In genomic region chr1:155973719-155974379, GRCm38 (mm10) we compare ENCODE assay signal across 8 mouse cellular contexts. TPM values are rescaled to one million over a fixed set of nuclear protein-coding genes. Genes with fewer than 3 reads are reported as not detected.
DNase-seq lines count a peak whose midpoint lies in the region; ATAC-seq lines count a peak whose summit lies in the region.

No protein-coding gene starts in this region.

- H3K9me3 ChIP-seq in hindbrain, embryonic 13.5 days: no peaks in the 10 kb centered on the region
- H3K9me3 ChIP-seq in liver, embryonic 12.5 days (replicated peaks): no peaks in the 10 kb centered on the region
- no peaks in the 10 kb centered on the region for H3K9me3 ChIP-seq in neural tube, embryonic 14.5 days (ENCODE audit: control insufficient read depth, low read length)

- H3K27ac ChIP-seq in hindbrain, embryonic 13.5 days: peak overlapping the region; percentile 98
- H3K27ac ChIP-seq in liver, embryonic 12.5 days: peak overlapping the region; percentile 98
- peak overlapping the region; percentile 90 for H3K27ac ChIP-seq in neural tube, embryonic 14.5 days (ENCODE audit: low read depth, low read length)

- H3K4me2 ChIP-seq in hindbrain, embryonic 13.5 days: peak overlapping the region; percentile 62
- peak overlapping the region; percentile 76 for H3K4me2 ChIP-seq in liver, embryonic 12.5 days
- H3K4me2 ChIP-seq in neural tube, embryonic 14.5 days (ENCODE audit: low read depth, low read length): peak overlapping the region; percentile 75

- WGBS in hindbrain, embryonic 13.5 days: 11% methylated on average over 19 of the region's 19 CpGs
- WGBS in liver, embryonic 12.5 days (ENCODE audit: insufficient replicate concordance): 5% methylated on average over 19 of the region's 19 CpGs
- 7% methylated on average over 19 of the region's 19 CpGs for WGBS in neural tube, embryonic 14.5 days

- H3K27me3 ChIP-seq in hindbrain, embryonic 13.5 days: no peaks in the 10 kb centered on the region
- H3K27me3 ChIP-seq in liver, embryonic 12.5 days (replicated peaks): no peaks in the 10 kb centered on the region
- no peaks in the 10 kb centered on the region for H3K27me3 ChIP-seq in neural tube, embryonic 14.5 days (ENCODE audit: control insufficient read depth, insufficient read depth, low read length)

- H3K4me3 ChIP-seq in hindbrain, embryonic 13.5 days: peak overlapping the region; percentile 99
- peak overlapping the region; percentile 99 for H3K4me3 ChIP-seq in liver, embryonic 12.5 days
- peak overlapping the region; percentile 98 for H3K4me3 ChIP-seq in neural tube, embryonic 14.5 days (ENCODE audit: low read depth, low read length)

- ATAC-seq in hindbrain, embryonic 13.5 days (ENCODE audit: low FRiP score): peak; percentile 33
- ATAC-seq in liver, embryonic 12.5 days: no peak
- peak; percentile 19 for ATAC-seq in neural tube, embryonic 14.5 days (ENCODE audit: low read depth)

- H3K36me3 ChIP-seq in hindbrain, embryonic 13.5 days: no peaks in the 10 kb centered on the region
- H3K36me3 ChIP-seq in liver, embryonic 12.5 days: no peaks in the 10 kb centered on the region
- H3K36me3 ChIP-seq in neural tube, embryonic 14.5 days (ENCODE audit: control insufficient read depth, insufficient read depth, low read length): no peaks in the 10 kb centered on the region

- peak overlapping the region; percentile 79 for H3K9ac ChIP-seq in hindbrain, embryonic 13.5 days
- H3K9ac ChIP-seq in liver, embryonic 12.5 days: peak overlapping the region; percentile 99
- peak overlapping the region; percentile 53 for H3K9ac ChIP-seq in neural tube, embryonic 14.5 days (replicated peaks; ENCODE audit: low read depth, low read length)

- DNase-seq in cerebellum, postnatal 25 days: peak; percentile 38 to 54
- DNase-seq in cerebellum, adult 9-10 months: no peak
- peak; percentile 2 to 19 for DNase-seq in urinary bladder, postnatal 36 days (ENCODE audit: low spot score in 2 of 2)
- DNase-seq in urinary bladder, adult 2 months (ENCODE audit: low spot score): no peak
- no peak for DNase-seq in T-cell, adult 2 months (ENCODE audit: low spot score)

- peaks cover 30% of the 10 kb centered on the region for H3K4me1 ChIP-seq in hindbrain, embryonic 13.5 days (replicated peaks)
- peaks cover 38% of the 10 kb centered on the region for H3K4me1 ChIP-seq in liver, embryonic 12.5 days
- H3K4me1 ChIP-seq in neural tube, embryonic 14.5 days (ENCODE audit: control insufficient read depth, insufficient read depth, low read length): peaks cover 9% of the 10 kb centered on the region; the same call in 1 of the 2 replicates

RNA-seq across cellular contexts. Expression of gene Cep350, which starts 0.8 kb away (rescaled TPM):
- 9.3 and 11.1 TPM in 2 replicates for polyA plus RNA-seq in urinary bladder, adult 2 months (2012; rRNA removed)
- polyA plus RNA-seq in hindbrain, embryonic 13.5 days (2015; fragmentation: Nextera tagmentation; extraction: Ambion mirVana): 11.5 and 12.8 TPM in 2 replicates
- 7.8 and 9.3 TPM in 2 replicates for polyA plus RNA-seq in liver, embryonic 12.5 days (2016; fragmentation: Nextera tagmentation; extraction: Ambion mirVana)
- 12.3 and 19.1 TPM in 2 replicates for polyA plus RNA-seq in neural tube, embryonic 14.5 days (2014; fragmentation: Nextera tagmentation; extraction: Ambion mirVana)

Comparison
In these comparisons a context has a peak if more than half of its experiments do, and no peak if none do; other contexts are left out.
1. DNase-seq: peak in cerebellum, postnatal 25 days (2 of 2) and urinary bladder, postnatal 36 days (2 of 2); none in cerebellum, adult 9-10 months (single experiment), urinary bladder, adult 2 months (single experiment) and T-cell, adult 2 months (single experiment).
2. Peak in every context shown above with its lines, with median percentiles within 50 percentile points of each other: H3K27ac ChIP-seq, H3K4me2 ChIP-seq, H3K4me3 ChIP-seq and H3K9ac ChIP-seq.